Mouse (Mus musculus): ENCODE measurements around the gene Pdpn.

GRCm38 (mm10) chr4:143325625-143325941 is 26.2 kb upstream of the Pdpn start:
- TF ChIP-seq GATA1 (IDR thresholded peaks at IDR 0.05; ENCODE audit: borderline replicate concordance, low read length) (no peak), FLI1 (IDR thresholded peaks at IDR 0.05; ENCODE audit: low read length) (no peak)
